In the genomic region with DNA sequence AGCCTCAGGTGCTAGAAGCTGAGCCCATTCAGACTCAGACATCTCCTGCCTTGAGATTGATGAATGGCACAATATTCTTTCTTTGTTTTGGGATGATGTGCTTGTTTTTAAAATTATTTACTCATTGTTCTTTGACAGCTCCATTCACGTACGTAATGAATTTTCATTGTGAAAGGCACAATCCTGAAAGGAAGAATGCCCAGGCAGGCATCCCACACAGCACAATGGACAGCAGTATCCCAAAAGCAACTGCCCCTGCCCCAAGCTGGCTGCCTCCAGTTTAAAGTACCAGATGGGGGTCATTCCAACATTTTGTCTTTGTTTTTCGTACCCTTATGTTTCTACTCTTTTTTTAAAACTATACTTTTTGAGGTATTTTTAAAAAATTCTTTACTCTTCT, we compare ENCODE assay signal across 33 mouse cellular contexts.
"Had no signal": no experiment of that assay in that cellular context is flagged by ENCODE, and none has a peak within 500 bp of the region (broad histone marks: within the 10 kb centered on the region; RNA-seq: fewer than 3 reads in every experiment).

No protein-coding gene starts in this region.

- DNase-seq: heart, postnatal 10 days; heart, postnatal 14 days; heart, postnatal 36 days; heart, postnatal 4 days; kidney, adult 11 months; kidney, adult 18-20 months; kidney, adult 2 months; kidney, adult 8-10 months; kidney, adult 9 months; kidney, postnatal 10 days; kidney, postnatal 14 days; kidney, postnatal 25 days; kidney, postnatal 36 days; kidney, postnatal 4 days; layer of hippocampus, postnatal 36 days had no signal

- H3K4me3 ChIP-seq: heart, embryonic 10.5 days; heart, embryonic 12.5 days; heart, embryonic 13.5 days; heart, embryonic 15.5 days; hindbrain, embryonic 12.5 days; hindbrain, embryonic 13.5 days; hindbrain, embryonic 15.5 days; intestine, embryonic 15.5 days; kidney, embryonic 15.5 days; layer of hippocampus, adult 2 months; left cerebral cortex, adult 2 months had no signal

- H3K4me1 ChIP-seq: heart, embryonic 10.5 days; heart, embryonic 12.5 days; heart, embryonic 13.5 days; heart, embryonic 15.5 days; hindbrain, embryonic 12.5 days; hindbrain, embryonic 13.5 days; hindbrain, embryonic 15.5 days; intestine, embryonic 15.5 days; kidney, embryonic 15.5 days had no signal

- H3K36me3 ChIP-seq: heart, embryonic 10.5 days; heart, embryonic 12.5 days; heart, embryonic 13.5 days; heart, embryonic 15.5 days; hindbrain, embryonic 12.5 days; hindbrain, embryonic 13.5 days; hindbrain, embryonic 15.5 days; intestine, embryonic 15.5 days; kidney, embryonic 15.5 days had no signal

- ATAC-seq: hindbrain, embryonic 16.5 days; inflammation-experienced regulatory T-cells, adult 6 months; intestine, embryonic 15.5 days; intestine, embryonic 16.5 days; intestine, postnatal 0 days had no signal

- H3K9ac ChIP-seq: heart, embryonic 12.5 days; heart, embryonic 13.5 days; heart, embryonic 15.5 days; hindbrain, embryonic 12.5 days; hindbrain, embryonic 13.5 days; hindbrain, embryonic 14.5 days; hindbrain, embryonic 15.5 days; intestine, embryonic 15.5 days; kidney, embryonic 15.5 days had no signal

- H3K4me2 ChIP-seq: heart, embryonic 11.5 days; heart, embryonic 12.5 days; heart, embryonic 13.5 days; heart, embryonic 15.5 days; hindbrain, embryonic 12.5 days; hindbrain, embryonic 13.5 days; hindbrain, embryonic 14.5 days; hindbrain, embryonic 15.5 days; intestine, embryonic 15.5 days; kidney, embryonic 15.5 days had no signal

- H3K27ac ChIP-seq: heart, embryonic 10.5 days; heart, embryonic 13.5 days; heart, embryonic 15.5 days; hindbrain, embryonic 12.5 days; hindbrain, embryonic 13.5 days; hindbrain, embryonic 14.5 days; hindbrain, embryonic 15.5 days; intestine, embryonic 15.5 days; kidney, embryonic 15.5 days; kidney, postnatal 0 days; layer of hippocampus, adult 2 months; left cerebral cortex, adult 2 months had no signal

- H3K27me3 ChIP-seq: heart, embryonic 12.5 days; heart, embryonic 13.5 days; heart, embryonic 15.5 days; hindbrain, embryonic 12.5 days; hindbrain, embryonic 15.5 days; intestine, embryonic 15.5 days; kidney, embryonic 15.5 days had no signal

- H3K9me3 ChIP-seq: heart, embryonic 10.5 days; heart, embryonic 12.5 days; heart, embryonic 13.5 days; heart, embryonic 15.5 days; hindbrain, embryonic 12.5 days; hindbrain, embryonic 13.5 days; hindbrain, embryonic 15.5 days; intestine, embryonic 15.5 days; kidney, embryonic 15.5 days had no signal
